Mouse (Mus musculus) layer of hippocampus, adult 11-12 months (tissue): ENCODE data around the gene Ralgapb.
A peak's percentile ranks its signal among the peaks of the same experiment; 100 is the strongest.

Experiments used
- DNase-seq: peaks from one replicate; pipeline ENCODE4 v3.0.0; 2022; ENCODE audit warnings: low spot score

Gene Ralgapb

GRCm38 (mm10) chr2:158519071-158519470 is 109.4 kb downstream of the Ralgapb start:
- DNase-seq = no peak

GRCm38 (mm10) chr2:158519800-158520199 is 110.2 kb downstream of the Ralgapb start:
- no peak for DNase-seq

- DNase-seq = no peak
Observed at GRCm38 (mm10) chr2:158523060-158523459, 113.4 kb downstream of the Ralgapb start.

- no peak for DNase-seq
Observed at GRCm38 (mm10) chr2:158524129-158524860, 114.6 kb downstream of the Ralgapb start.

- peak; percentile 64 for DNase-seq
Observed at GRCm38 (mm10) chr2:158534090-158534489, 124.4 kb downstream of the Ralgapb start.

- no peak for DNase-seq
Observed at GRCm38 (mm10) chr2:158534559-158534958, 124.9 kb downstream of the Ralgapb start.

- no peak for DNase-seq
Observed at GRCm38 (mm10) chr2:158539433-158540305, 130.0 kb downstream of the Ralgapb start.

- DNase-seq = no peak
Observed at GRCm38 (mm10) chr2:158541286-158541685, 131.6 kb downstream of the Ralgapb start.

GRCm38 (mm10) chr2:158545266-158545665 is 135.6 kb downstream of the Ralgapb start:
- DNase-seq = no peak

- DNase-seq = peak; percentile 78
Observed at GRCm38 (mm10) chr2:158546751-158547150, 137.1 kb downstream of the Ralgapb start.
